Mouse (Mus musculus): Measurements from ENCODE around the gene Hao1. TPM values are rescaled to one million over a fixed set of nuclear protein-coding genes. Genes with fewer than 3 reads are reported as not detected.

The Hao1 gene
- polyA plus RNA-seq, 1 experiment, result 0.04 TPM

- DNase-seq (ENCODE audit: low read depth), result peak; percentile 65
- no peak for TF ChIP-seq CTCF (IDR thresholded peaks at IDR 0.05; ENCODE audit: borderline replicate concordance, extremely low read depth, insufficient read depth, insufficient read length)
- no peak for TF ChIP-seq POLR2A (IDR thresholded peaks at IDR 0.05; ENCODE audit: borderline replicate concordance, extremely low read depth, insufficient read depth, insufficient read length, poor library complexity, severe bottlenecking)
Measured at GRCm38 (mm10) chr2:134528122-134528810, 25.9 kb downstream of the Hao1 start.

GRCm38 (mm10) chr2:134527419-134528114, 26.6 kb downstream of the Hao1 start:
- TF ChIP-seq CTCF (IDR thresholded peaks at IDR 0.05; ENCODE audit: borderline replicate concordance, extremely low read depth, insufficient read depth, insufficient read length) (no peak), POLR2A (IDR thresholded peaks at IDR 0.05; ENCODE audit: borderline replicate concordance, extremely low read depth, insufficient read depth, insufficient read length, poor library complexity, severe bottlenecking) (no peak)
- DNase-seq (ENCODE audit: low read depth), result peak; percentile 5

- DNase-seq (ENCODE audit: low read depth), result no peak
- TF ChIP-seq POLR2A (IDR thresholded peaks at IDR 0.05; ENCODE audit: borderline replicate concordance, extremely low read depth, insufficient read depth, insufficient read length, poor library complexity, severe bottlenecking), result no peak
- TF ChIP-seq CTCF (IDR thresholded peaks at IDR 0.05; ENCODE audit: borderline replicate concordance, extremely low read depth, insufficient read depth, insufficient read length), result no peak
Measured at GRCm38 (mm10) chr2:134518042-134518441, 36.1 kb downstream of the Hao1 start.

GRCm38 (mm10) chr2:134499777-134500176, 54.4 kb downstream of the Hao1 start:
- TF ChIP-seq CTCF (IDR thresholded peaks at IDR 0.05; ENCODE audit: borderline replicate concordance, extremely low read depth, insufficient read depth, insufficient read length), result no peak
- TF ChIP-seq POLR2A (IDR thresholded peaks at IDR 0.05; ENCODE audit: borderline replicate concordance, extremely low read depth, insufficient read depth, insufficient read length, poor library complexity, severe bottlenecking), result no peak

GRCm38 (mm10) chr2:134498450-134498849, 55.7 kb downstream of the Hao1 start:
- TF ChIP-seq CTCF (IDR thresholded peaks at IDR 0.05; ENCODE audit: borderline replicate concordance, extremely low read depth, insufficient read depth, insufficient read length) (no peak), POLR2A (IDR thresholded peaks at IDR 0.05; ENCODE audit: borderline replicate concordance, extremely low read depth, insufficient read depth, insufficient read length, poor library complexity, severe bottlenecking) (no peak)
- DNase-seq (ENCODE audit: low read depth), result peak; percentile 40

More at GRCm38 (mm10) chr2:134499777-134500176, 54.4 kb downstream of the Hao1 start:
- no peak for DNase-seq (ENCODE audit: low read depth)

- no peak for DNase-seq (ENCODE audit: low read depth)
- TF ChIP-seq POLR2A (IDR thresholded peaks at IDR 0.05; ENCODE audit: borderline replicate concordance, extremely low read depth, insufficient read depth, insufficient read length, poor library complexity, severe bottlenecking), result no peak
- TF ChIP-seq CTCF (IDR thresholded peaks at IDR 0.05; ENCODE audit: borderline replicate concordance, extremely low read depth, insufficient read depth, insufficient read length), result no peak
Measured at GRCm38 (mm10) chr2:134488671-134489070, 65.5 kb downstream of the Hao1 start.

GRCm38 (mm10) chr2:134486055-134486834, 67.9 kb downstream of the Hao1 start:
- peak; percentile 73 for DNase-seq (ENCODE audit: low read depth)
- no peak for TF ChIP-seq CTCF (IDR thresholded peaks at IDR 0.05; ENCODE audit: borderline replicate concordance, extremely low read depth, insufficient read depth, insufficient read length)

- no peak for TF ChIP-seq POLR2A (IDR thresholded peaks at IDR 0.05; ENCODE audit: borderline replicate concordance, extremely low read depth, insufficient read depth, insufficient read length, poor library complexity, severe bottlenecking)
- TF ChIP-seq CTCF (IDR thresholded peaks at IDR 0.05; ENCODE audit: borderline replicate concordance, extremely low read depth, insufficient read depth, insufficient read length), result peak; percentile 59; the same call in 1 of the 2 replicates
- DNase-seq (ENCODE audit: low read depth), result peak; percentile 67
Measured at GRCm38 (mm10) chr2:134482683-134483082, 71.5 kb downstream of the Hao1 start.

- TF ChIP-seq POLR2A (IDR thresholded peaks at IDR 0.05; ENCODE audit: borderline replicate concordance, extremely low read depth, insufficient read depth, insufficient read length, poor library complexity, severe bottlenecking) (no peak), CTCF (IDR thresholded peaks at IDR 0.05; ENCODE audit: borderline replicate concordance, extremely low read depth, insufficient read depth, insufficient read length) (peak; percentile 81)
- DNase-seq (ENCODE audit: low read depth), result peak; percentile 74
Measured at GRCm38 (mm10) chr2:134481759-134482158, 72.4 kb downstream of the Hao1 start.

- TF ChIP-seq CTCF (IDR thresholded peaks at IDR 0.05; ENCODE audit: borderline replicate concordance, extremely low read depth, insufficient read depth, insufficient read length) (no peak), POLR2A (IDR thresholded peaks at IDR 0.05; ENCODE audit: borderline replicate concordance, extremely low read depth, insufficient read depth, insufficient read length, poor library complexity, severe bottlenecking) (no peak)
- no peak for DNase-seq (ENCODE audit: low read depth)
Measured at GRCm38 (mm10) chr2:134481174-134481573, 73.0 kb downstream of the Hao1 start.

- TF ChIP-seq CTCF (IDR thresholded peaks at IDR 0.05; ENCODE audit: borderline replicate concordance, extremely low read depth, insufficient read depth, insufficient read length) (no peak), POLR2A (IDR thresholded peaks at IDR 0.05; ENCODE audit: borderline replicate concordance, extremely low read depth, insufficient read depth, insufficient read length, poor library complexity, severe bottlenecking) (no peak)
- DNase-seq (ENCODE audit: low read depth), result no peak
Measured at GRCm38 (mm10) chr2:134465132-134465531, 89.0 kb downstream of the Hao1 start.

Data from brain, embryonic 14.5 days (tissue).